Mouse (Mus musculus) brain, embryonic 14.5 days (tissue): ENCODE results near the gene Rab43.

Source experiments
- CTCF ChIP-seq: fragments of 200-500 bp; IDR thresholded peaks from 2 replicates; pipeline ENCODE4 v1.5.1; 2012; ENCODE audit warnings: inconsistent platforms, mild to moderate bottlenecking, moderate library complexity, borderline replicate concordance; ENCODE audit not compliant: insufficient read depth, insufficient read length; ENCODE audit errors: extremely low read depth
- POLR2A ChIP-seq: fragments of 200-500 bp; IDR thresholded peaks from 2 replicates; pipeline ENCODE4 v1.6.1; 2012; ENCODE audit warnings: mild to moderate bottlenecking, inconsistent platforms, borderline replicate concordance; ENCODE audit not compliant: poor library complexity, insufficient read depth, insufficient read length, severe bottlenecking; ENCODE audit errors: extremely low read depth

DNA sequence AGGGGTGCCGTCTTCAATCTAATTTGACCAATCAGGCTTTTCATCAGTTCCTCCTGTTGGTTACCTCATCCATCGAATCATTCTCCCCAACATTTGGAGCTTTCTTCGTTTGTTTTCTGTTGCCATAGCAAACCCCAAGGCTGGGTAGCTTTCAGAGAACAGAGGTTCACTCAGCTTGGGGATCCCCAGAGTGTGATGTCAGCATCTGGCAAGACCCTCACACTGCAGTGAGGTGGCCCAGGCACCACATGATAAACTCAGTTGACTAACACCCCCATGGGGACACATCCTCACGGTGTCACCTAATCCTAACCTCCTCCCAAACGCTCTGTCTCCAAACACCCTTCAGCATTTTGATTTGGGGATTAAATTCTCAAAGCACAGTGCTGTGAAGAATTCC is 68.7 kb downstream of the Rab43 start:
- TF ChIP-seq POLR2A (no peak), CTCF (no peak)
